Mouse (Mus musculus) adrenal gland, postnatal 14 days (tissue): ENCODE data around the gene Vsig10. TPM values are rescaled to one million over a fixed set of nuclear protein-coding genes. Genes with fewer than 3 reads are reported as not detected.

Experiments
- DNase-seq: peaks from one replicate; pipeline ENCODE4 v3.0.0; 2021; ENCODE audit warnings: mixed read lengths
- total RNA-seq: library from RNA; stranded (reverse); gene quantifications from 2 replicates; pipeline ENCODE4 v1.2.3, GENCODE M21; 2021

Gene Vsig10
- total RNA-seq, 1 experiment from 2014 or later = 18.5 TPM

GRCm38 (mm10) chr5:117381785-117382184, 62.9 kb downstream of the Vsig10 start:
- DNase-seq = no peak

- no peak for DNase-seq
Observed at GRCm38 (mm10) chr5:117383198-117383597, 64.3 kb downstream of the Vsig10 start.

GRCm38 (mm10) chr5:117388296-117388751, 69.4 kb downstream of the Vsig10 start:
- peak; percentile 79 for DNase-seq

GRCm38 (mm10) chr5:117388877-117389276, 70.0 kb downstream of the Vsig10 start, which contains the start of gene Rfc5:
TSS of gene Rfc5 (minus strand) at chr5:117389047.
- peak; percentile 99 for DNase-seq

GRCm38 (mm10) chr5:117390895-117391294, 72.0 kb downstream of the Vsig10 start:
- DNase-seq = no peak

- DNase-seq = no peak
Observed at GRCm38 (mm10) chr5:117395834-117396233, 77.0 kb downstream of the Vsig10 start.

GRCm38 (mm10) chr5:117396596-117397014, 77.7 kb downstream of the Vsig10 start:
- DNase-seq = no peak

- no peak for DNase-seq
Observed at GRCm38 (mm10) chr5:117397371-117397770, 78.5 kb downstream of the Vsig10 start.

- no peak for DNase-seq
Observed at GRCm38 (mm10) chr5:117398007-117398550, 79.2 kb downstream of the Vsig10 start.

GRCm38 (mm10) chr5:117399281-117399680, 80.4 kb downstream of the Vsig10 start:
- DNase-seq = no peak

GRCm38 (mm10) chr5:117403609-117404008, 84.7 kb downstream of the Vsig10 start:
- no peak for DNase-seq

Other genes with a start within 250 kb of the Vsig10 start
- 88.4 and 109 TPM in 2 replicates for gene Suds3, start 203.0 kb upstream of the Vsig10 start, total RNA-seq
- 29.8 and 35.4 TPM in 2 replicates for gene Taok3, start 199.0 kb upstream of the Vsig10 start, total RNA-seq
- gene Pebp1, start 31.5 kb upstream of the Vsig10 start, total RNA-seq = 832 and 835 TPM in 2 replicates
- 100 and 103 TPM in 2 replicates for gene Wsb2, start 38.2 kb downstream of the Vsig10 start, total RNA-seq
- gene Rfc5, start 70.0 kb downstream of the Vsig10 start, total RNA-seq = 15.4 and 16.8 TPM in 2 replicates
- gene Ksr2, start 94.9 kb downstream of the Vsig10 start, total RNA-seq = 4.7 and 5.2 TPM in 2 replicates